Mouse (Mus musculus) kidney, embryonic 14.5 days (tissue): Measurements from ENCODE around the gene Timp4. TPM values are rescaled to one million over a fixed set of nuclear protein-coding genes. Genes with fewer than 3 reads are reported as not detected.
A peak's percentile ranks its signal among the peaks of the same experiment; 100 is the strongest.
"Not testable (repeated sequence)": the region's sequence is repeated elsewhere in the genome, so short reads cannot be mapped to it uniquely, and the experiment has no call there.

Experiments used
- ATAC-seq: fragments of 200-750 bp; cut with Nextera tagmentation; 2 replicates; pipeline ENCODE4 v1.8.0; 2017; ENCODE audit warnings: moderate number of reproducible peaks, mild to moderate bottlenecking, moderate TSS enrichment, moderate library complexity; ENCODE audit not compliant: low FRiP score, low TSS enrichment
- H3K27ac ChIP-seq: fragments of 300-500 bp; sonication (generic); 2 replicates; pipeline ENCODE4 v1.5.1; 2014; ENCODE audit warnings: low read depth, mild to moderate bottlenecking, low read length, moderate library complexity, mixed read lengths
- H3K27me3 ChIP-seq: fragments of 300-500 bp; sonication (generic); 2 replicates; pipeline ENCODE4 v1.6.1; 2014; ENCODE audit warnings: mild to moderate bottlenecking, low read length; ENCODE audit not compliant: control insufficient read depth, insufficient read depth
- H3K36me3 ChIP-seq: fragments of 300-500 bp; sonication (generic); 2 replicates; pipeline ENCODE4 v1.6.1; 2014; ENCODE audit warnings: low read length, mixed read lengths; ENCODE audit not compliant: control insufficient read depth, insufficient read depth
- H3K4me1 ChIP-seq: fragments of 300-500 bp; sonication (generic); 2 replicates; pipeline ENCODE4 v1.6.1; 2014; ENCODE audit warnings: low read length, mixed read lengths; ENCODE audit not compliant: control insufficient read depth, insufficient read depth
- H3K4me2 ChIP-seq: fragments of 300-500 bp; sonication (generic); replicated peaks from 2 replicates; pipeline ENCODE4 v1.6.1; 2014; ENCODE audit warnings: low read depth, mild to moderate bottlenecking, low read length
- H3K4me3 ChIP-seq: fragments of 300-500 bp; sonication (generic); 2 replicates; pipeline ENCODE4 v1.5.1; 2014; ENCODE audit warnings: mild to moderate bottlenecking, low read length
- H3K9ac ChIP-seq: fragments of 300-500 bp; sonication (generic); 2 replicates; pipeline ENCODE4 v1.6.1; 2014; ENCODE audit warnings: low read depth, mild to moderate bottlenecking, low read length, moderate library complexity
- H3K9me3 ChIP-seq: fragments of 300-500 bp; sonication (generic); 2 replicates; pipeline ENCODE4 v1.6.1; 2016; ENCODE audit warnings: low read length; ENCODE audit not compliant: control insufficient read depth
- WGBS: fragments of 180-500 bp; shearing (Covaris S2); extraction: QIAGEN DNeasy Blood & Tissue Kit; methylation state at CpG from one replicate; pipeline ENCODE4 v1.1.7; 2014; 5-methylcytosine and 5-hydroxymethylcytosine counted together
- polyA plus RNA-seq: library from polyadenylated mRNA; unstranded; fragments of >200 nt; fragmentation: Nextera tagmentation; extraction: Ambion mirVana; gene quantifications from 2 replicates; pipeline ENCODE4 v1.2.1, GENCODE M21; 2014

The Timp4 gene
- polyA plus RNA-seq, 1 experiment from 2014 or later = 0.15 TPM

DNA sequence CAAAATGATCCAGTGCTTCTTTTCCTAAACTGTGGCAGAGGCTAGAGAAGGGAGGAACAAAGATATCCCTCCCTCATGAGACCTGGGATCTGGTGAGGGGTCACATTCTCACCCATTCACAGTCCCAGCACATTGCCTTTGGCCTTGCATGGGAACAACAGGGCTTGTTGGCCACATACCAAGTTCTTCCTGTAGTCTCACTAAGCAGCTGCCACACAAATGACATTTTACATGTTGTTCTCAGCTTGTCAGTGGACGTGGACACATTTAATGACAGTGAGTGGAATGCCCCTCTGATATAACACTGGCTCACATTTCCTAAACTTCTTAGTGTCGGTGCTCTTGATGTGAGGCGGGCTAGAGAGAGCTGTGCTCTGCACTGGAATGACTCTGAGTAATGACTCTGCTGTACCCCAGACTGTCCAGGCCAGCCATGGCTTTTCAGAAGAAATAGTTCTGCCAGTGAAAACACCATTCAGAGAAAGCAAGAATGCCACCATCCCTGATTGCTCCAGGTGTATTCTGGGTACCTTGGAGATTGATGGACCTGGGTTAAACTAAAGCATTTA is 10.8 kb downstream of the Timp4 start:
- Histone ChIP-seq H3K27me3 (no peaks in the 10 kb centered on the region), H3K4me1 (no peaks in the 10 kb centered on the region), H3K9ac (no peak overlapping the region), H3K4me2 (no peak overlapping the region), H3K4me3 (no peak overlapping the region), H3K27ac (no peak overlapping the region), H3K36me3 (no peaks in the 10 kb centered on the region), H3K9me3 (no peaks in the 10 kb centered on the region)
- no peak for ATAC-seq
- 60% methylated on average over 3 of the region's 3 CpGs for WGBS

DNA sequence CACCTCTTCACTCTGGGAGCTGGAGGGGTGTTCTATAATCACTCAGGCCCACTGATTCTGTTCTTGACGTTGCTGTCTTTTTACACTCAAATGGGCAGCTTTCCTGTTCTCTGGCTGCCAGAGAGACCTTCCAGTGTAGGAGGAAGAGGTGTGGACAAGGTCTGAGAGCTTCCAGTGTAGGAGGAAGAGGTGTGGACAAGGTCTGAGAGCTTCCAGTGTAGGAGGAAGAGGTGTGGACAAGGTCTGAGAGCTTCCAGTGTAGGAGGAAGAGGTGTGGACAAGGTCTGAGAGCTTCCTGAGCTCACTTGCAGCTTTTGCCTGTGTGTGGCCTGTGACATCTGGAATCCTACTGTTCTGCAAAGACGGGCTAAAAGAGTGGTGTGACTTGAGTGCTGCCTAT is 11.6 kb downstream of the Timp4 start:
- not testable (repeated sequence) for H3K4me2 ChIP-seq, H3K9me3 ChIP-seq, H3K4me1 ChIP-seq, H3K9ac ChIP-seq, H3K36me3 ChIP-seq, H3K27me3 ChIP-seq, H3K4me3 ChIP-seq, ATAC-seq, H3K27ac ChIP-seq
- 43% methylated on average over 2 of the region's 2 CpGs for WGBS

DNA sequence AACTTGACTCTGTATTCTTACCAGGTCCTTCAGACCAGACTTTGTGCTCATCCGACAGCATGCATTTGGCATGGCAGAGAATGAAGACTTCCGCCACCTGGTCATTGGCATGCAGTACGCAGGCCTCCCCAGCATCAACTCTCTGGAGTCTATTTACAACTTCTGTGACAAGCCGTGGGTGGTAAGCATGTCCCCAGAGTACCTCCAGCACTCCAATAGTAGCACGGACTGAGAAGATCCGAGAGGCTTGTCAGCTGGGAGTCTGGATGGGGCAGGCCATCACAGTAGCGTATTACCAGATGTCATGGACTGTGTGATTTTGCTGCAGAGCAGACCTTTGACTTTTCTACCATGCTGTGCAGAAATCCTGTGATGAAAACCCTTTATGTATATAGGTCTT is 12.7 kb downstream of the Timp4 start:
- Histone ChIP-seq H3K27ac (no peak overlapping the region), H3K4me3 (no peak overlapping the region), H3K27me3 (no peaks in the 10 kb centered on the region), H3K9me3 (no peaks in the 10 kb centered on the region), H3K9ac (no peak overlapping the region), H3K4me1 (no peaks in the 10 kb centered on the region), H3K4me2 (no peak overlapping the region), H3K36me3 (no peaks in the 10 kb centered on the region)
- WGBS = 82% methylated on average over 7 of the region's 7 CpGs
- no peak for ATAC-seq

DNA sequence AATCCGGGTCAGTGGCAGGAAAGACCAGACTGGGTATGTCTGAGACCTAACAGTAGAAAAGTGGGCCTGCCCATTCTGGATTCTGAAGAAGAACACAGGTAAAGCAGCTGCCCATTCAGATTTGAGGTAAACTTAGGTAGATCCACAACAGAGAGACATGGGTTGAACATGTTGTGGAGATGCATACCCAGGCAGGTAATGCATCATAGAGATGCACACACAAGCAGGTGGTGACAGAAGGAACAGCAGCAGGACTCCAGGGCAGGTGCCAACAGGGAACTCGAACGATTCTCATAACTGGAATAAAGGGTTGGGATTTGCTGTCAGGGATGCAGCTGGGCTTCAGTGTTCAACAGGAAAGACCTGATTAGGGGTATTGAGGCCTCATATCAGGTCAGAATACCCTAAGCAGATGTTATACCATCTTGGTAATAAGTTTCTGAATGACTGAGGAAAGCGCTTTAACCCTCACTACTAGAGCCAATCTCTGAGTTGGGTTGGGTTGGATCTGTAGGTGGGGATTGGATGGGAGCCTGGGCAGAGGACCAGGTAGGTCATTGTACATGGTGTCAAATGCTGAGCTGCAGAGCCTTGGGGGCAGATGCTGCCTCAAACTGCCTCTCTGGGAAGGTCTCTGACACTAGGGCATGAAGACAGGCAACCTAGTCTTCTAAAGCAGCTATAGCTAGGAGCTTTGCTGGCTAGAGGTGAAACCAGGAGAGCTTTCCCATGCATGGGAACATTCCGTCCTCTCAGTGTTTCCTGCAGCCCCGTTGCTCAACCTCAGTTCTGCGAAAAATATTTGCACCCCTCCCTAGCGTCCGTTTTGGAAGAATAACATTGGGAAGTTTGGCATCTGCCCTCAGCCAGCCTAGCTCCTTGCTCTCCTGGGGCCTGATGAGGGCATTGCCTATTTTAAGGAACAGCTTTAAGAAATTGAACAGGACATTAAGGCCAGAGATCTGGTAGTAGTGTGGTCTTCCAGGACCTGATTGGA is 13.7 kb downstream of the Timp4 start:
- no peak overlapping the region for H3K9ac ChIP-seq
- H3K9me3 ChIP-seq = no peaks in the 10 kb centered on the region
- no peak overlapping the region for H3K27ac ChIP-seq
- WGBS = 82% methylated on average over 9 of the region's 9 CpGs
- no peaks in the 10 kb centered on the region for H3K27me3 ChIP-seq
- H3K36me3 ChIP-seq = no peaks in the 10 kb centered on the region
- no peaks in the 10 kb centered on the region for H3K4me1 ChIP-seq
- no peak overlapping the region for H3K4me2 ChIP-seq
- H3K4me3 ChIP-seq = no peak overlapping the region
- no peak for ATAC-seq

GRCm38 (mm10) chr6:115232562-115232961 is 19.4 kb downstream of the Timp4 start:
- Histone ChIP-seq H3K36me3 (no peaks in the 10 kb centered on the region), H3K27ac (no peak overlapping the region), H3K27me3 (no peaks in the 10 kb centered on the region), H3K4me2 (no peak overlapping the region), H3K9me3 (no peaks in the 10 kb centered on the region), H3K4me3 (no peak overlapping the region), H3K4me1 (no peaks in the 10 kb centered on the region), H3K9ac (no peak overlapping the region)
- ATAC-seq = no peak
- 77% methylated on average over 1 of the region's 1 CpGs for WGBS

DNA sequence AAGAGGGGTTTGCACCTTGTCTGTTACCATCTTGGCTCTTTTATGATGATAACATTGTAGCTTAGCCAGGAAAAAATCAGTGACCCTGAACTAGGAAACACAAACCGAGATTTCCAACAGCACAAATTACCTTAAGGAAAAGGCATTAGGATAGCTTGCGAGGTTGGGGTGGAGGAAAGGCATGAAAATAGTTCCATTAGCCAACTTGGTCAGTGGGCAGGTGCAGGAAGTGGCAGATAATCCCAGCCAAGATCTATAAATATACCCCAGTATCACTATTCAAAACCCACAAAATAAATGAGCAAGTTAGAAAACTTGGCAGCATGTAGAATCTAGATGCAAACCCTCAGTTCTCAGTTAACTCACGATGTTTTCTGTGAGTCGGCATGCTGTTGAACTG is 20.2 kb downstream of the Timp4 start:
- Histone ChIP-seq H3K9ac (no peak overlapping the region), H3K4me2 (no peak overlapping the region), H3K36me3 (no peaks in the 10 kb centered on the region), H3K27me3 (no peaks in the 10 kb centered on the region), H3K27ac (no peak overlapping the region), H3K9me3 (no peaks in the 10 kb centered on the region), H3K4me3 (no peak overlapping the region), H3K4me1 (no peaks in the 10 kb centered on the region)
- 70% methylated on average over 4 of the region's 4 CpGs for WGBS
- ATAC-seq = no peak

DNA sequence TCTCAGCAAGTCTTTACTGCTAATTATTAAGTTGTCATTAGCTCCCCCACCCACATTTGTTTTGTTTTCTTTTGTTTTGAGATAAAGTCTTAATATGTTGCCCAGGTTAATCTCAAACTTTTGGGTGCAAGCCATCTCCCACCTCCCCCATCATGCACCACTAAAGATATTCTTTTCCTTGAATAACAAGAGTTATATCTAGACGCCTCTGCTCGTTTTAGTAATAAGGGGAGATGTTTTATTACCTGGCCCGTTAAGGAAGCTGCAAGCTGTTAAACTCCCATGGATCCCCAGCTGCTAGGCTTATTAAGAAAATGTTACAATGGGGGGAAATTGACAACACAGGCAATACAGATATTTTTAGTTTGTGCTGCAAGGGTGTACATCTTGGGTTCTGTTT is 21.4 kb downstream of the Timp4 start:
- no peaks in the 10 kb centered on the region for H3K36me3 ChIP-seq
- WGBS = 57% methylated on average over 3 of the region's 3 CpGs
- no peak for ATAC-seq
- no peak overlapping the region for H3K4me3 ChIP-seq
- no peak overlapping the region for H3K27ac ChIP-seq
- no peaks in the 10 kb centered on the region for H3K27me3 ChIP-seq
- no peaks in the 10 kb centered on the region for H3K4me1 ChIP-seq
- H3K9ac ChIP-seq = no peak overlapping the region
- H3K9me3 ChIP-seq = no peaks in the 10 kb centered on the region
- H3K4me2 ChIP-seq = no peak overlapping the region

DNA sequence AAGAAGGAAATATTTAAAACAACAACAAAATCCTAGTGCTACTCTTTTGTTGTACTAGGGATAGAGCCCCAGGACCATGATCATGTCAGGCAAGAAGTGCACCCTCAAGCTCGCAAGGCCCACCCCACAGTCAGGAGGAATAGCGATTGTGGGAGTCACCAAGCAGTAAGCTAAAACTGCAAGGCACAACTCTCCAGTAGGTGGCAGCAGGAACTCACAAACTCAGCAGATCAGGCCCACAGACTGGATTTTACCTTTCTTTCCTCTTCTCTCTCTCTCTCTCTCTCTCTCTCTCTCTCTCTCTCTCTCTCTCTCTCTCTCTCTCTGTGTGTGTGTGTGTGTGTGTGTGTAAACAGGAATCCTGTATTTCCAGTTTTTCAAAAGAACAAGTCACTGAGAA is 24.5 kb downstream of the Timp4 start:
- ATAC-seq = peak; percentile 66; the same call in 1 of the 2 replicates
- no peaks in the 10 kb centered on the region for H3K36me3 ChIP-seq
- H3K27me3 ChIP-seq = no peaks in the 10 kb centered on the region
- 4% methylated on average over 2 of the region's 2 CpGs for WGBS
- H3K9ac ChIP-seq = no peak overlapping the region
- no peak overlapping the region for H3K4me2 ChIP-seq
- H3K9me3 ChIP-seq = no peaks in the 10 kb centered on the region
- H3K27ac ChIP-seq = no peak overlapping the region
- no peak overlapping the region for H3K4me3 ChIP-seq
- H3K4me1 ChIP-seq = no peaks in the 10 kb centered on the region

GRCm38 (mm10) chr6:115227043-115227442 is 25.0 kb downstream of the Timp4 start, which contains the start of gene Gm17482:
Gene Gm17482 (plus strand): TSS chr6:115227343.
- no peak within 1 kb of the TSS for H3K9ac ChIP-seq
- no peaks in the 10 kb centered on the region for H3K4me1 ChIP-seq
- no peaks in the 10 kb centered on the region for H3K27me3 ChIP-seq
- 80% methylated on average over 4 of the region's 4 CpGs for WGBS
- no peaks in the 10 kb centered on the region for H3K9me3 ChIP-seq
- no peak within 1 kb of the TSS for H3K4me3 ChIP-seq
- ATAC-seq = no peak
- no peaks in the 10 kb centered on the region for H3K36me3 ChIP-seq
- no peak within 1 kb of the TSS for H3K27ac ChIP-seq
- H3K4me2 ChIP-seq = no peak within 1 kb of the TSS
